8 mouse cellular contexts compared by ENCODE assay signal in the genomic region with DNA sequence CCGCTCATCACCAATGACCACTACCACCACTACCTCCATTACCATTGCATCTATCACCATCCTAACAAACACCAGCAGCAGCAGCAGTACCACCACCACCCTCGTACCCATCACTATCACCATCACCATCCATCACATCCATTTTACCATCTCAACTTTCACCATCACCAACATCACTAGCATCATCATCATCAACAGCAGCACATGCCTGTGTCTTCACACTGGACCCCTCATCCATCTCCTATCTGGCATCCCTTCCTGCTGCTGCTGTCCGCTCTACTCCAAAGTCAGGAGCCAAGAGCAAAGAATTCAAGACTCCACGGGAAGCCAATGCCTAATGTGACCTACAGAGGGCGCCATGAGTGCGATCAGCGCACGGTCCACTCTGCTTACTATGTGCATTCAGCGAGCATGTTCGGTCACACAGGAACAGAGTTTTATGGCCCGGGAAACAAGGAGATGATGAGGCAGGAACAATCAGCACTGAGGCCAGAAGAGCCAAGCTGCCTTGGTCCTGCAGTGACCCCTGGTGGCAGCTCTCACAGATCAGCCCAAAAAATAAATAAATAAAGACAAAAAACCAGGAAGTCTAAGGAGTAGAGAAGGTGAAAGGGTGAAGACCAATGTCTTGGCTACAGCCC.
DNase-seq lines count a peak whose midpoint lies in the region; ATAC-seq and TF ChIP-seq lines count a peak whose summit lies in the region.

No protein-coding gene starts in this region.

- H3K79me3 ChIP-seq in C2C12 (ENCODE audit: low read depth), result peaks cover 9% of the 10 kb centered on the region

- DNase-seq in 3134 (ENCODE audit: extremely low read depth, insufficient read length, low spot score), result peak; percentile 49
- peak; percentile 15 for DNase-seq in c-Kit-negative CD71-positive TER-119-positive erythroid progenitor cells, embryonic 14.5 days (ENCODE audit: low read depth, low spot score)
- DNase-seq in gastrocnemius, postnatal 10 days, result peak; percentile 75
- DNase-seq in large intestine, adult 2 months (ENCODE audit: low read depth, low spot score), result peak; percentile 75
- peak; percentile 81 for DNase-seq in lung, embryonic 14.5 days
- peak; percentile 65 to 68 for DNase-seq in right cerebral cortex, postnatal 10 days (ENCODE audit: low spot score in 2 of 2)
- DNase-seq in Muller cell, postnatal 12 days (ENCODE audit: inconsistent ontology term), result no peak

- H3K4me2 ChIP-seq in lung, embryonic 14.5 days, result no peak overlapping the region

- no peaks in the 10 kb centered on the region for H3K27me3 ChIP-seq in C2C12 (ENCODE audit: control insufficient read depth, insufficient read depth, insufficient read length)
- H3K27me3 ChIP-seq in lung, embryonic 14.5 days (ENCODE audit: insufficient read depth, low read length), result no peaks in the 10 kb centered on the region

- no peak overlapping the region for H3K27ac ChIP-seq in lung, embryonic 14.5 days (ENCODE audit: low read depth)

- peaks cover 81% of the 10 kb centered on the region for H3K79me2 ChIP-seq in C2C12 (ENCODE audit: control insufficient read depth, insufficient read depth)

- no peak overlapping the region for H3K4me3 ChIP-seq in C2C12 (ENCODE audit: insufficient read depth, poor library complexity, severe bottlenecking)
- no peak overlapping the region for H3K4me3 ChIP-seq in lung, embryonic 14.5 days (ENCODE audit: low read depth, low read length)

- peaks cover 29% of the 10 kb centered on the region for H3K4me1 ChIP-seq in lung, embryonic 14.5 days (ENCODE audit: insufficient read depth)

- no peak for ATAC-seq in lung, embryonic 14.5 days (ENCODE audit: insufficient read depth)

- peaks cover 76% of the 10 kb centered on the region for H3K36me3 ChIP-seq in C2C12 (ENCODE audit: control insufficient read depth, insufficient read depth)
- peaks cover 87% of the 10 kb centered on the region for H3K36me3 ChIP-seq in lung, embryonic 14.5 days (ENCODE audit: insufficient read depth)

- 31% methylated on average over 11 of the region's 11 CpGs for WGBS in large intestine, adult 2 months
- 58% methylated on average over 11 of the region's 11 CpGs for WGBS in lung, embryonic 14.5 days

- H3ac ChIP-seq in C2C12 (ENCODE audit: control insufficient read depth, insufficient read length, low read depth), result no peak overlapping the region

- no peak overlapping the region for H3K9ac ChIP-seq in lung, embryonic 14.5 days

- TF ChIP-seq CTCF in C2C12 (IDR thresholded peaks at IDR 0.05; ENCODE audit: control insufficient read depth, insufficient read depth, insufficient read length), result peak; percentile 35
- peak; percentile 84; the same call in 1 of the 2 replicates for TF ChIP-seq CTCF in lung, embryonic 14.5 days (IDR thresholded peaks at IDR 0.05; ENCODE audit: low read depth)

- H3K9me3 ChIP-seq in lung, embryonic 14.5 days (ENCODE audit: low read depth, low read length), result no peaks in the 10 kb centered on the region

TF ChIP-seq in C2C12, 6 proteins besides CTCF, POLR2A, EP300 and RAD21:
- TF ChIP-seq FOSL1 (IDR thresholded peaks at IDR 0.05; ENCODE audit: insufficient read depth, low read length, poor library complexity, severe bottlenecking), result no peak
- TF ChIP-seq MAX (IDR thresholded peaks at IDR 0.05), result no peak
- no peak for TF ChIP-seq USF1 (IDR thresholded peaks at IDR 0.05; ENCODE audit: low read depth)
- TF ChIP-seq MYOG (IDR thresholded peaks at IDR 0.05; ENCODE audit: control insufficient read depth, extremely low read depth, insufficient read length), result no peak
- no peak for TF ChIP-seq CEBPB (IDR thresholded peaks at IDR 0.05; ENCODE audit: low read depth)
- TF ChIP-seq MYOD1 (IDR thresholded peaks at IDR 0.05; ENCODE audit: control insufficient read depth, insufficient read length, low read depth), result no peak
